Comparison of ENCODE assay signal across 8 mouse cellular contexts in the genomic region with DNA sequence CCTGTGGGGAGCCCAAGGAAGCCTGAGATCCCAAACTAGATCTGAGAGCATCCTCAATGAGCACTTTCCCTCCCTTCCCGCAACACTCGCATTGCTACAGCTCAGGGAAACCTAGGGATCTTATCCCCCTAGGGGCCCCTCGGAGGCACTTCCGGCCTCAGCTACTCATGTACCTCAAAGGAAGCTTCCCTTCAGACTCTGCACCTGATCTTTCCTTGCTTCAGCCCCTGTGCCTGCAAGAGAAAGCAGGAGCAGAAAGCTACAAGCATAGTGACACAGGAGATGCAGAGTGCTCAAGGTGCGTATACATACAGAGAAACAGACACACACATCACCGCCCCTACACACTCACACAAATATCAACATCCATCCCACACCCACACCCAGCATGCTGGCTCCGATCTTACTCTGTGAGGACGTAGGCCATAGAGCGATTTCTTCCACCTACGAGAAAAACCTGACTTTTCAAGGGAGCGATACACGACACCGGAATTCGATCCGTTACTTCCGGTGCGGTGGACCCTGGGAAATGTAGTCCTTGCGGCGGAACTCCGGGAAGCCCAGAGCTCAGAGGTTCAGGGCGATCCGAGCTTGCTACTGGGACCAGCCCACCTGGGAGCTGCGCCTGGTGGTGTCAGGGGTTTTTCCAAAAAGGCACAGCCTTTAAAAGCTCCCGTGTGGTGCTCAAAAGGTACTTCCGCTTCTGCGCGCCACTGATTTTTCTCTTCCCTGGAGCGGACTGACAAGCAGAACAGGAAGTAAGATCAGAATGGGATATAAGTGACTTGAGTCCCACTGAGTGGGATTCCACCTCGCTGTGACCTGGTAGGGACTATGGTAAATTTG. TPM values are rescaled to one million over a fixed set of nuclear protein-coding genes. Genes with fewer than 3 reads are reported as not detected.
DNase-seq lines count a peak whose midpoint lies in the region; ATAC-seq and TF ChIP-seq lines count a peak whose summit lies in the region.

A gene (minus strand): TSS at position 489 of the 846 bp plus-strand sequence.

- H3K9ac ChIP-seq in hindbrain, postnatal 0 days (replicated peaks; ENCODE audit: low read length) = peak within 1 kb of the TSS; percentile 87

- no peak for TF ChIP-seq CTCF in gastrocnemius, adult 2 months (IDR thresholded peaks at IDR 0.05)
- TF ChIP-seq CTCF in hindbrain, postnatal 0 days (IDR thresholded peaks at IDR 0.05; ENCODE audit: low read depth) = peak; percentile 18; the same call in 1 of the 2 replicates
- no peak for TF ChIP-seq CTCF in left cerebral cortex, adult 2 months (IDR thresholded peaks at IDR 0.05)

- peaks cover 10% of the 10 kb centered on the region; the same call in 1 of the 2 replicates for H3K4me1 ChIP-seq in hindbrain, postnatal 0 days (ENCODE audit: insufficient read depth, low read length)

- no peaks in the 10 kb centered on the region for H3K36me3 ChIP-seq in hindbrain, postnatal 0 days (ENCODE audit: insufficient read depth, low read length)

- DNase-seq in ZHBTc4 (ENCODE audit: low read depth, low spot score) = peak; percentile 96
- peak; percentile 84 for DNase-seq in gastrocnemius, adult 2 months
- DNase-seq in hindbrain, postnatal 0 days (ENCODE audit: low spot score) = peak; percentile 80
- DNase-seq in left cerebral cortex, adult 2 months (ENCODE audit: extremely low spot score in 1 of 2, low spot score in 2 of 2) = peak; percentile 71 to 74
- DNase-seq in right cerebral cortex, adult 2 months (ENCODE audit: low spot score in 2 of 2) = peak; percentile 80 to 88
- peak; percentile 73 for DNase-seq in urinary bladder, postnatal 14 days (ENCODE audit: low spot score)

- WGBS in hindbrain, postnatal 0 days = 1% methylated on average over 29 of the region's 29 CpGs

- peak; percentile 87 for ATAC-seq in common myeloid progenitor, adult 5-6 weeks (replicated peaks; ENCODE audit: low read depth, poor library complexity, severe bottlenecking)
- ATAC-seq in hindbrain, postnatal 0 days = peak; percentile 92
- ATAC-seq in megakaryocyte, adult 5-6 weeks (ENCODE audit: poor library complexity, severe bottlenecking) = peak; percentile 89

- intact Hi-C loops in gastrocnemius, adult 2 months (cut with DNase I) = no loop called here
- intact Hi-C loops in left cerebral cortex, adult 2 months (cut with DNase I) = no loop called here

- H3K4me3 ChIP-seq in gastrocnemius, adult 2 months = peak within 1 kb of the TSS; percentile 97
- peak within 1 kb of the TSS; percentile 87 for H3K4me3 ChIP-seq in hindbrain, postnatal 0 days (ENCODE audit: low read length)
- H3K4me3 ChIP-seq in left cerebral cortex, adult 2 months = peak within 1 kb of the TSS; percentile 58

- H3K27ac ChIP-seq in gastrocnemius, adult 2 months = peak within 1 kb of the TSS; percentile 90
- peak within 1 kb of the TSS; percentile 82 for H3K27ac ChIP-seq in hindbrain, postnatal 0 days
- peak within 1 kb of the TSS; percentile 92 for H3K27ac ChIP-seq in left cerebral cortex, adult 2 months

- H3K9me3 ChIP-seq in hindbrain, postnatal 0 days (ENCODE audit: low read length) = peaks cover 11% of the 10 kb centered on the region

- H3K4me2 ChIP-seq in hindbrain, postnatal 0 days (ENCODE audit: low read depth, low read length) = peak within 1 kb of the TSS; percentile 94

- no peaks in the 10 kb centered on the region for H3K27me3 ChIP-seq in hindbrain, postnatal 0 days (ENCODE audit: insufficient read depth, low read length)

RNA-seq across cellular contexts. Expression of the gene that starts here (rescaled TPM):
- total RNA-seq in common myeloid progenitor, adult 5-6 weeks (2017) = 18.2 and 18.6 TPM in 2 replicates
- 1 to 10 TPM; 7.7 to 10.0 TPM for total RNA-seq in gastrocnemius, adult 2 months (2021)
- 16.6 and 18.0 TPM in 2 replicates for total RNA-seq in hindbrain, postnatal 0 days (2014; rRNA removed)
- polyA plus RNA-seq in hindbrain, postnatal 0 days (2015; fragmentation: Nextera tagmentation; extraction: Ambion mirVana) = 18.4 and 18.9 TPM in 2 replicates
- total RNA-seq in left cerebral cortex, adult 2 months (2021) = 10 to 100 TPM; 19.2 to 22.1 TPM
- 13.1 and 15.9 TPM in 2 replicates for total RNA-seq in megakaryocyte, adult 5-6 weeks (2015)
- 10.6 and 14.1 TPM in 2 replicates for total RNA-seq in megakaryocyte, adult 5-6 weeks (2017)

Comparison
In these comparisons a context has a peak if more than half of its experiments do, and no peak if none do; other contexts are left out.
1. Peak in every context shown above with its lines: DNase-seq, ATAC-seq, H3K4me3 ChIP-seq and H3K27ac ChIP-seq.